Mouse (Mus musculus) heart, adult 9 months (tissue): Measurements from ENCODE around the gene Spns2.
"Not testable (repeated sequence)": the region's sequence is repeated elsewhere in the genome, so short reads cannot be mapped to it uniquely, and the experiment has no call there.

ENCODE experiments used
- DNase-seq, 2 experiments: peaks; one replicate each; pipeline ENCODE4 v3.0.0; 2022; ENCODE audit warnings: low spot score in 2 of 2

Gene Spns2

DNA sequence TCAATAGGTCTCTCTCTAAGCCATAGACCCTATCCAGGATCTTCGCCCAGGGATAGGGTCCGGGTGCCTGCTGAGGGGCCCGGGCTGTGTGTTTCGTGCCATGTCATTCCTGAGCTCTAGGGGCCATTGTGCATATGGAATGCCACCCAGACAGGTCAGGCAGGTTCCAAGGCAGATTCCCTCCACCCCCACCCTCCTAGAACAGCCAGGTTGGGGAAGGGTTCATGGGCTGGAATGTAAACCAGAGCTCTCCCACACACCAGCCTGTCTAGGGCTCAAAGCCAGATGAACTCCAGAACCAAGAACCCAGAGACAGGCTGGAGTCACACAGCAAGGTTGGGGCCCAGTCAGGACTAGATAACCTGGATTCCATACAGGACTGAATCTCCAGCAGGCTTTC is 16.2 kb downstream of the Spns2 start:
- no peak for DNase-seq

DNA sequence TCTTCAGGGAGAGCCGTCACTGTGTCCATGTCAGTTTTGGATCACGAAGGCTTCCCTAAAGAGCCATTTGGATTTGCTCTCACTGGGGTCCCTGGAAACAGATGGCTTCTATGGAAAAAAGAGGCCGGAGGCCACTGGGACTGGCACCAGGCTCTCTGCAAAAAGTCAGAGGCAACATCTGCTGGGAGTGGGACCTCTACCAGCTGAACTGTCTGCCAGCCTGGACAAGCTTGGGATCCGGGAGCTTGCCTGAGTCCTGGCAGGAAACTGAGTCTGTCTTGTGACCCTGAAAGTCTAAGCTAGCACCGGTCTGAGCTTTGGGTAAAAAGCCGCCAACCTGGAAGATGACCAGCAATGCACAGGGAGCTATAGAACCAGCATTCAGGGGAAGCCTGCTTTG is 18.3 kb downstream of the Spns2 start:
- no peak for DNase-seq

DNA sequence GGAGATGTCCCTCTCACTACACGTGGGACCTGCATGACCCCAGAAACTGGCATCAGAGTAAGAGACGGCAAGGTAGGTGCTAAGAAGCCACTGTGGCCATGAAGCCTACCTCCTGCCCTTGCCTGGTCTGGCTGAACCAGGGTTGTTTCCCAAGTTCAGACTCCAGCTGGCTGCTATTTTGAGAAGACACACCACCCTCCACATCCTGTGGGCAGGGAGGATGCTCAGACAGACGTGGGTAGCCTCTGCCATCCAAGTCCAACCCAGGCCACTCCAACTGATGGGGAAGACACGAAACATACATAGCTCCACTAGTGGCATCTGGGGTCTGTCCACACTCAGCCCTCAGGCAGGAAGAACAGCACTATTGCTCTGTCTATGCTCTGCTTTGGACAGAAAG is 19.7 kb downstream of the Spns2 start:
- DNase-seq: no peak

DNA sequence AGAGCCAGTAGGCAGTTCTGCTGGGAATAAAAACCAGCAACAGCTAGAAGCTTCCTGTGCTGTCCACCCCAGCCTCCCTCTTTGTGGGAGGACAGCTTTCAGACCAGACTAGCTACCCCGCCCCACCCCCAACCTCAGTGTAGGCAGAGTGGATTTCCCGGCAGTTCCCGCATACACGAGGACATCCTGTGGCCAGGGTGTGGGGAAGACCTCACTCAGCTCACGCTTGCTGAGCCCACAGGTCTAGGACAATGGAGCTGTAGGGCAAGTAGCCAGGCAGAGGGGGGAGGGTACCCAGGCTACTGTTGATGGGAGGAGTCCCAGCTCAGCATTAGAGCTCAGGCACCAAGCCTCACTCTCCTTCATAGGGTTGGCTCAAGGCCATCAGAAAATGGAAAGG is 20.5 kb downstream of the Spns2 start:
- peak; percentile 85 to 92 for DNase-seq

DNA sequence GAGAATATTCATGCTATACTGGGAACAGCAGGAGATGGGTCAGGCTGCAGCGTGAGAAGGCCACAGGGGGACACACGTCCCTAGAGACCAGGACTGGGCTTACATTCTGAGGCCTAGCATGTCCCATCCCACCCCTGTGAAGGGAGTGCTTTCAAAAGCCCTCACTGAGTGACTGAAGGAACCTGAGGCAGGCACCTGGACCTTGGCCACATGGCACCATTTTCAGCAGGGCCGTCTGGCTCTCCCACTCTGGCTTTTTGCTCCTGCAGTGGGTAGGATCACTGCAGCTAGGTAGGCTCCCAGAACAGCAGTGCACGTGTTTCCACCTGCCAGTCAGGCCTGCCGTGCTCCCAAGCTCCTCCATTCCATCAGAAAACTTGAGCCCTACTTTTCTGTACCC is 21.2 kb downstream of the Spns2 start:
- DNase-seq: no peak

DNA sequence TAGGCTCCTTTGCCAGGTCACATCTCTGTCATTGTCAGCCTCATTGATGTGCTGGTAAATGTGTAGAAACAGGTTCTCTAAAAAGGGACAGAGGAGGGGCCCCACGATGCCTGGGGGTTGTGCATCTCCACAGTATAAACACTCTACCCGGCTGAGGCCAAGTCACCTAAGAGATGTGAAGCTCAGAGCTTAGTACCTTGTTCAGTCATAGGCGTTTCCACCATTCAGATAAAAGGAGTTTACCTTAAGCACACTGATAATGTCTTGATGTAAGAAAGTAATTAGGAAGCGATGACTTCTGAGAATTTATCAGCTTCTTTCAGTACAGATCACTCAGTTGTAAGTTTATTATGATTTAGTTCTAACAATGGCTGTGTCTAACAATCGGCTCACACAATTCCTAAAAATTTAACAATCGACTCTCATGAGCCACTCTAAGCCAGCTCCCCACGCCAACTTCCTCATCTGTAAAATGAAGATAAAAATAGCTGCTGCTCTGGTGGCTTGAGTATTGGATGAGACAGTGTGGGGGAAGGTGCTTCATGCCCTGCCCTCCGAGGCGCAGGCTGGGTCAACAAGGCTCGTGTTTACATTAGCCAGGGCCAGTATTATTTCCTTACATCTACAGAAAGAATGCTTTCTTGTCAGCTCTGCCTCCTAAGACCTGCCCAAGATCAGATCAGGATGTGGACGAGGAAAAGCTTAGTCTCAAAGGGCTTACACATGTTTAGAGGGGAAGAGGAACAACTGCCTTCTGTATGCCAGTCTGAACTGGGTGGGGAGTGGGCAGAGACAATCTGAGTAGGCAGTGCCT is 22.8 kb downstream of the Spns2 start:
- peak; percentile 51 to 62 for DNase-seq

DNA sequence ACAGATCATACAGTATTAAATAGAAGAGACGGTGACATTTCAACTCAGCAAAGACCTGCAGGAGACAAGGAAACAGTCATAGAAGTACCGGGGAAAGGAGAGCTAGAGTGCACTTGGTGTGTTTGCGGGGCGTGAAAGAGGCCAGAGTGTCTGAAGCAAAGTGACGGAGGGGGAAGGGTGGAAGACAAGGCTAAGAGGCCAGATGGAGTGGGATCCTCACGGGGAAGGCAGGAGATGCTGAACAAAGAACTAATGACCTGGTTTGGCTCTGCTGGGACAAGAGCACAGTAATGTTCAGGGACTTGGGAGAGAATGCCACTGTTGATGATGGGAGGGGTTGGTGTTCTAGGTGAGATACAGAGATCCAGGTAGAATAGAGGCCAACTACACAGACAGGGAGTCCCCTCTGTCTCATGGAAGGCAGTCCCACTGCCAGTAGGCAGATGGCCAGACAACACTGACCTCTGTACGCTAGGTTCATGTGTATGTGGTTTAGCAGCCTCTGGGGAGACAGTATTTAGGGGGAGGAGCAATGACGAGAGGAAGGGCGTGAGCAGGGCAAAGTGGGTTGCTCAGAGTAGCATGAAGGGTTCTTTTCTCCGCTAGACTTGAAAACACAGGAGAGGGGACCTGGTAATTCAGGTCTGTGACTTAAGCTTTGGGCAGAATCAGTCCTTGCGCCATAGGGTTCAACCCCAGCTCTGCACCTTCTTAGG is 23.6 kb downstream of the Spns2 start:
- DNase-seq: no peak

DNA sequence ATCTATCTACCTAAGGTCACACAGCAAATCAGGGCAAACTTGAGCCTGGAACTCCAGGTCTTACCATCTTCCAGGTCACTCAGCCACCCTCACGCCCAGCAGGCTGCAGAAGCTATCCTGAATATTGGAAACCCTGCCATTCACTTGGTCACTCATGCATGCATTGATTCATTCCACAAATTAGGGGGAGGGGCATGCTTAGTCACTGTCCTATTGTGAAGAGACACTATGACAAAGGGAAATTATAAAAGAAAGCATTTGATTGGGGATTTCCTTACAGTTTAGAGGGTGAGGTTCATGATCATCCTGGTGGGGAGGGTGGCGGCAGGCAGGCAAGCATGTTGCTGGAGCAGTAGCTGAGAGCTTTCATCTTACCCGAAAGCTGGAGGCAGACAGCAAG is 24.9 kb downstream of the Spns2 start:
- no peak for DNase-seq

DNA sequence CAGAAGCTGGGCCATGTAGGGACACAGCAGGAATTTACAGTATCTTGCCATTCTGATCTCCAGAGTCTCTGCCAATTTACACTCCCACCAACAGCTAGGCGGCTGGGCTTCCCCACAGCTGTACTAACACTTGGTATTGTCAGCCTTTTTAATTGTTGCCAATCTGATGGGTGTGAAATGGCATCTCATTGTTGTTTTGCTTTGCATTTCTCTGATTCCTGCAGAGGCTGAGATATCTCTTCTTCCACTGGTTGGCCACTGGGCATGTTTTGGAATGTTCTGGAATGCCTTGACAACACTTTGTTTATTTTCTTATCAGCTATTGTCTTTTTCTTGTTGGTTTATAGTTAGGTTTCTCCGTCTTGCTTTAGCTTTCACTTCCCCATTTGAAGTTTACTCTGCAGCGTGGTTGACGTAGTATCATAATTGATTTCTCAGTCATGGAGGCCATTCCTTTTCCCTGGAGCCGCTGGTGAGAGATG is 28.2 kb downstream of the Spns2 start:
- DNase-seq: peak in 1 of 2 experiments; percentile 50

DNA sequence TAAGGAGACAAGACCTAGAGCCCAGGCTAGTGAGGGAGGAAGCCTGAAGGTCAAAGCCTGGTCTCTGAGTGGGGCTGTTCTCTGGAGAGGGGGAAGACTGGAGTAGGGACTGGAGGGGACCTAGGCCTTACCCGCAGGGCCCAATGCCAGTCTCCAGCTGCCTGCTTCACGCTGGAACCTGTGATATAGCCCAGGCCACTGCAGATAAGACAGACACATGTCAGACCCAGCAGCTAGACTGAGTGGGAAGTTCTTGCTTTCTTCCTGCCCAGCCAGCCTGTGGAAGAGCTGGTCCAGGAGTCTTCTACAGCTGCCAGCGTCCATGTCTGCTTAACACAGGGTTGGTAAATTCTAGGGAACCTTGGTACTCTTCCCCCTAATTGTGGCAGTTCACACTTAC is 31.2 kb downstream of the Spns2 start:
- DNase-seq: no peak

DNA sequence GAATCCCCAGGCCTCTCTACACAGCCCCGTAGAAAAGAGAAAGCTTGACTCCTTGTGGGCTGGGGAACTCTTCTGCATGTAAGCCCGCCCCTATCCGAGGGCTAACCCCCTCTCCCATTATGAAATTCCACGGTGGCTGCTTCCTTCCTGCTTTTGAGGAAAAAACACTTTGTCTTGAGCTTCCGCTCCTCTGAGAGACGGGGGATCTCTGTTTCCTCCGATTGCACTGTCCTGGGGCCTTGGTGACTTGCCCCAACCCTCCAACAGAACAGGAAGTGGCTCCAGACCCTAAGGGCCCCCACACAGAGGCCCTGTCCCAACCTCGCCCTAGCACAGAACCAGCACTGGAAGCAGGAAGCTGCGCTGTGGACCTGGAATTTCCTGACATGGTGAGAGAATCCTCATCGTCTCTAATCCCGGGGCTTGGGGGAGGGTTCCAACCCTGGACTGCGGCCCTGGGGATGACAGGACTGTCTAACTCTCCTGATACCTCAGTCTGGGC is 31.7 kb downstream of the Spns2 start:
- DNase-seq: peak; percentile 72 to 90

DNA sequence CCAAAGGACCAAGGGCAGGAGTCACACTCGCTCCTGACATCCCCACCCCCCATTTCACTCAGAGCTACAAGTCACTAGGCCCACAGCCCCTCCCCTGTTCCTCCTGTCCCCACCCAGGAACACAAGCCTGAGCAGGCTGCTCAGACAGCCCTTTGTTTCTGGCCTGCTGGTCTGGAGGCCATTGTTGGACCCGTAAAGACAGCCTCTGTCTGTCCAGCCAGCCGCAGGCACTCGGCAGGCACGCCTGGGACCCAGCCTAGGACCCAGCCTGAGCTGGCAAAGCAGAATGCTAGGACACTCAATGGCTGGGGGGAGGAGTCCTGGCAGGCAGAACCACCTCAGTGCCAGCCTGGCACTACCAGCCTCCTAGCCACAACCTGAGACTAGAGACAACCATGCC is 34.0 kb downstream of the Spns2 start:
- no peak for DNase-seq

DNA sequence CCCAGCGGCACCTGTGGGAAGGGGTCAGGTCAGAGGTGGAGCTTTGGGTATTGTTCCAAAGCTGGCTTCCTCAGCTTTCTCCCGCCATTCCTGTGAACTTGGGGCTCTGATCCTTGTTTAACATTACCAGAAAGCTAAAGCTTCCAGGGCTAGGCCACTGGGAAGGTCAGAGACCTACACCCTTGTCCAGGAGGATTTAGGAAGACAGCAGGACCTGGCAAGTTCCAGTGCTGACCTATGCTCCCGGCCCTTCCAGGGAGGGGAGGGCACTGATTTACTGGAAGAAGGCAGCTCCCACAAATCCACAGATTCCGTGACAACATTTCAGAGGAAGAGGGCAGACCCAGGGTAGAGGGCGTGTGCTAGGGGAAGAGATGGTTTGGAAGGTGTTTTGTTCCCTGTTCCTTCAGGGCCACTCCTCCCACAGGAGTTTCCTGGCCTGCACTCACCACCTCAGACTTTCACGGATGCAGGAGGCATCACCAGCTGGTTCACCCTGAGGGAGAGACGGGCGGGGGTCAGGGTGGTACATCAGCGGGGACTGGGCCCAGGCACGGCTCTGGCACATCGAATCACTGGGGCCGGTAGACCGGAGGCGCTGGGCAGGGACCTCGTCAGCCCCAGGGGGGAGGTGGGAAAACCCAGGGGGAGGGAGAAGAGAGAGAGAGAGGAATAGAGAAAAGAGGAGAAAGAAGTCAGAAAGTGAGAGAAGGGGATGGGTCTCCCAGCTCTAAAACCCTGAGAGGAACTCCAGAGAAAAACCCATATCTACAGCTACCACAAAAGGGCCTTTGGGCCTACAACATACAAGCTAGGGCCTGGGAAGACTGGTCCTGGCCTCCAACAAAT is 36.4 kb downstream of the Spns2 start:
- DNase-seq: no peak

DNA sequence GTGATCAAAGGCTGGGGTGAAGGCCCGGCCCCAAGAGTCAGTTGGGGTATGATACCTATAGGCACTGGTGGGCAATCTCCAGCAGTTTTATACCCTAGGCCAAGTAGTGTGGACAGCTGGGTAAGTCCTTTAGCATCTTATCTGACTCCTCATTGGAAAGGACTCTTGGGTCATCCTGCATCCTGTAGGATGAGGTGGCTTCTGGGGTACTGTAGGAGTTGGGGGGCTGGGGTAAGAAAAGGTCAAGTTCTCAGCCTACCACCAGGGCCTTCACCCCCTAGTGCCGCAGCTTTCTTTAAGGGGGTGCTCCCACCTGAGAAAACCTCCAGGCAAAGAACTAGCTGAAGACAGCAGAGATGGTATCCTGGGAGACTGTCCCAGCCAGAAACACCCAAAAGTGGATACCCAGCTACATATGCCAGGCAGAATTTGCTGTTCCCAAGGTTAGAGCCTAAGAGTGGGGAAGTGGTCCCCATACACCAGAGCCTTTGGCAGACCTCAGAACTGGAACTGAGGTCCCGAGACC is 37.5 kb downstream of the Spns2 start:
- no peak for DNase-seq

DNA sequence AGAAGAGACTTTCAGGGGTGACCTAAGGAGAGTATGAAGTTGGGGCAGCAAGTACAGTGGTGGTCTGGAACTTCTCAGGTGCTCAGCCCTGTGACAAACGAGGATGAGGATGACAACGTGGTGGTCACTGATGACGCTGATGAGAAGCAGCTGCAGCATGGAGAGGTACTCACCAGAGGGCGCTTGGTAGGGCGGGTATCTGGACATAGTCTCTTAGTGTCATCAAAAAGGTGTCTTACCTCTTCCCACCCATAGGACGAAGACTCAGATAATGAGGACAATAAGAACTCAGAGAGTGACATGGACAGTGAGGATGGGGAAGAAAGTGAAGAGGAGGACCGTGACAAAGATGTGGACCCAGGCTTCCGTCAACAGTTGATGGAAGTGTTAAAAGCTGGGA is 42.2 kb downstream of the Spns2 start:
- DNase-seq: no peak

DNA sequence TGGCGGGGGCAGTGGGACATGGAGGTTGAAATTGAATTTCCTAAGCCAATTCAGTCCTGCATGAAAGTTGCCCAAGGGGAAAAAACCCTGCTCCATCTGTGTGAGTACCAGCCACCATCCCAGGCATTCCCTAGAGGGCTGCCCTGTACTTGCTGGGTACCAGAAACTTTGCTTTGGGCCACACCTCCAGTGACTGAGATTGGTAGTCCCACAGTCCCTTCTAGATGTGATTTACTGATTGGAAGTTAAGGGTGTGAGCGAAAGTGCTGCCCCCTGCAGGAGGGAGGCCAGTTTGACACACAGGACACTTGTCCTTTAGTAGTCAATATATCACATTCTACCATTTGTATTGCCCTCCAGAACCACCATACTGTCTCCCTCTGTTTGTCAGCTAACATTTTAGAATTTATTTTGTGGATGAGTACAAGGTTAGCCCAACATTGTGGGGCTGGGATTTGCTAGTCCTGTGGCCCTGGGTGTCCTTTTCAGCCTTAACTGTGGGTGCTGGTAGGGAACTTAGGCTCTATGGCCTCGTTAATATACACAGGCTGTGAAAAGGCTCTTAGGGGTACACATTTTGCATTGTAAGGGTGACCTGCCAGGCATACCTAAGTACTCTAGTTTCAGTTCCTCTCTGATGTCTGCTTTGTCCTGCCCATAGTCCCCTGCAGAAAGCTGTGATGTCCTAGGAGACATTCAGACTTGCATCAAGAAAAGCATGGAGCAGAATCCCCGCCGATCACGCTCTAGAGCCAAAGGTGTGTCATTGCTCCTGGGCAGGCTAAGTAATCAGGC is 43.2 kb downstream of the Spns2 start:
- DNase-seq: no peak

DNA sequence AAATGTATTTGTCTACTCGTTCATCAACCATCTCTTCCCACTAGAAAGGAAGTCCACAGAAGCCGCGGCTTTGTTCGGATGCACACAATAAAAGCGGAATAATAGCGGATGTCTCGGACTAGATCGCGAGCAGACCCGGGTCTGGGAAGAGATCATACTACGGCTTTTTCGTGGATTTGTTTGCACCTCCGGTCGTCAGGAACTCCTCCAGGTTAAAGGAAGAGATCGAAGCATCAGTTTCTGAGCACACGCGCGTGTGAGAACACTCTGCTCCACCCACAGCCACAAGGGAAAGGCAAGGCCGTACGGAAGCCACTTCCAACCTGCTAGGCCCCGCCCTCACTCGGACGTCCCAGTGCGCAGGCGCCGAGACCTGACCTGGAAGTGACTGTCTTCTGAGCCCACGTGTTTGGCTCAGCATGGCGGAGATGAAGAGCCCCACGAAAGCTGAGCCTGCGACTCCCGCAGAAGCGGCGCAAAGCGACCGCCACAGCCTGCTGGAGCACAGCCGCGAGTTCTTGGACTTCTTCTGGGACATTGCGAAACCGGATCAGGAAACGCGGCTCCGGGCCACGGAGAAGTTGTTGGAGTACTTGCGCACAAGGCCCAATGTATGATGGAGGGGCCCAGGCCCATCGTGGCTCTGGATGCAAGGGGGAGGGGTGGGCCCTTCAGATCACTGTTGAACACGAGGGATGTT is 48.6 kb downstream of the Spns2 start, which contains the start of gene Mybbp1a:
Mybbp1a (plus strand) TSS at position 391 of the 700 bp plus-strand sequence.
- DNase-seq: peak; percentile 93 to 98

DNA sequence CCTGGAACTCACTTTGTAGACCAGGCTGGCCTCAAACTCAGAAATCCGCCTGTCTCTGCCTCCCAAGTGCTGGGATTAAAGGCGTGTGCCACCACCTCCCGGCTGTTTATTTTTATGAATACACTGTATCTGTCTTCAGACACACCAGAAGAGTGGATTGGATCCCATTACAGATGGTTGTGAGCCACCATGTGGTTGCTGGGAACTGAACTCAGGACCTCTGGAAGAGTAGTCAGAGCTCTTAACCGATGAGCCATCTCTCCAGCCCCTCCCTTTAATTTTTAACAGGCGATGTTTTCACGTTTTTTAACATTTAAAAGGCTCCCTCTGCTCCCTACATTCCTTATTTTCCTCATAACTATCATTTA is 49.1 kb downstream of the Spns2 start:
- not testable (repeated sequence) for DNase-seq

DNA sequence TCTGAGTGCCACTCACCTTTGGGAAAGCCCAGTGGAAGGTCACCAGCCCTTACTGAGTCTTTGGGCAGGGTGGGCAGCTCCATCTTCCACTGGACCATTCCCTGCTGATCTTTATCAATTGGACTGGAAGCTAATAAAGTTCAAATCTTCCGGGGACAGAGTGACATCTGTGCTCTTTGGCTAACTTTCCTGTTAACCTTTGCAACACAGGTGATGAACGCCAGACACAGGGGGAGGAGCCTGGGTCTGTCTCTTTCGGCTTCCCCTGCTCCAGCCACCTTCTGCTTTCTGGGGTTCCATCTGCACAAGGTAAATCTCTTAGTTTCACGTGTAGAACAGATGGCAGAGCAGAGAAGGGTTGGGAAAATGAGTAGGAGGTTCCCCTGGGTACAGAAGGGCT is 51.3 kb downstream of the Spns2 start:
- DNase-seq: no peak
